Mouse (Mus musculus): ENCODE results near the gene Krtap19-2. TPM values are rescaled to one million over a fixed set of nuclear protein-coding genes. Genes with fewer than 3 reads are reported as not detected.

The Krtap19-2 gene
- not detected in 2 replicates for polyA plus RNA-seq (2015; fragmentation: Nextera tagmentation; extraction: Ambion mirVana)

DNA sequence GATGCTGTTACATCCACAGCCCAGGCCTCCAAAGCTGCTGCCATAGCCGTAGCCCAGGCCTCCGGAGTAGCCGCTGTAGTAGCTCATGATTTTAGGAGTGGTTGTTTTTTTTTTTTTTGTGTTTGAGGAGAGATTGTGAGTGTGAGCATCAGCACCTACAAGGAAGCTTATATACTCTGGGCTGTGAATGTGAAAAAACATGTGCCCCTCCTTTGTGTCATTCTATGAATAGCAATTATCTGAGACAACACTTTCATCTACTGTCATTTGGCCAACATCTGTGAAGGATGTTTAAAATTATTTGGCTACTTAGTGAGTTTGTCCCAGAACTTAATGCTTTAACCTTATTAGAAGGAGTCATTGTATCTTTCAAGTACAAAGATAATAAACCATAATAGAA lies at the start of gene Krtap19-2:
Gene Krtap19-2 (minus strand): TSS at position 101 of the 400 bp plus-strand sequence.
- ATAC-seq (replicated peaks) = no peak
- Histone ChIP-seq H3K4me2 (replicated peaks) (no peak within 1 kb of the TSS), H3K27me3 (no peaks in the 10 kb centered on the region), H3K27ac (replicated peaks) (no peak within 1 kb of the TSS), H3K9ac (replicated peaks) (no peak within 1 kb of the TSS), H3K9me3 (no peaks in the 10 kb centered on the region), H3K4me3 (no peak within 1 kb of the TSS), H3K36me3 (no peaks in the 10 kb centered on the region), H3K4me1 (no peaks in the 10 kb centered on the region)
- WGBS = 97% methylated on average over 3 of the region's 3 CpGs

GRCm38 (mm10) chr16:88896357-88896756 lies 22.3 kb upstream of the Krtap19-2 start, which contains the start of gene Krtap19-5:
Gene Krtap19-5 (minus strand): TSS chr16:88896457.
- 93% methylated on average over 6 of the region's 6 CpGs for WGBS
- H3K9ac ChIP-seq (replicated peaks) = no peak within 1 kb of the TSS
- no peak within 1 kb of the TSS for H3K4me2 ChIP-seq (replicated peaks)
- H3K27me3 ChIP-seq = no peaks in the 10 kb centered on the region
- no peak within 1 kb of the TSS for H3K4me3 ChIP-seq
- no peaks in the 10 kb centered on the region for H3K9me3 ChIP-seq
- no peaks in the 10 kb centered on the region for H3K36me3 ChIP-seq
- H3K4me1 ChIP-seq = no peaks in the 10 kb centered on the region
- ATAC-seq (replicated peaks) = no peak
- no peak within 1 kb of the TSS for H3K27ac ChIP-seq (replicated peaks)

DNA sequence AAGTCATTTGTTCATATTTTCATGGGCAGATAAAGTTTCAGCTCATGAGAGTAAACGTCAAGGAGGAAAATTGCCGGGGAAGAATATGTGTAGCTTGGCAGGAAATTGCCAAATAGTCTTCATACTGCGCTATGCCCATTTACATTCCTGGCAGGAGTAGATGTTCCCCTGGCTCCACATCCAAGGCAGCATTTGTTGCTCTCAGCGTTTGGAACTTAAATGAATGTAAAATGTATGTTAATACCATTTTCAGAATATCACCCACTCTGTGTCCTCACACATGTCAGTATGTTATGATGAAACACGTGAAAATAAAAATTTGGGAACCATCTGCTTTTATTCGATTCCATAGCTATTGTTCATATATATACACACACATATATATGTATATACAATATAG lies 12.8 kb upstream of the Krtap19-2 start:
- no peak overlapping the region for H3K4me3 ChIP-seq
- no peaks in the 10 kb centered on the region for H3K4me1 ChIP-seq
- H3K36me3 ChIP-seq = no peaks in the 10 kb centered on the region
- no peak overlapping the region for H3K4me2 ChIP-seq (replicated peaks)
- no peak overlapping the region for H3K9ac ChIP-seq (replicated peaks)
- no peak overlapping the region for H3K27ac ChIP-seq (replicated peaks)
- WGBS = 66% methylated on average over 6 of the region's 6 CpGs
- H3K9me3 ChIP-seq = no peaks in the 10 kb centered on the region
- H3K27me3 ChIP-seq = no peaks in the 10 kb centered on the region
- peak; percentile 66; the same call in 1 of the 2 replicates for ATAC-seq (replicated peaks)

GRCm38 (mm10) chr16:88884989-88885388 lies 10.9 kb upstream of the Krtap19-2 start, which contains the start of gene Krtap19-4:
Gene Krtap19-4 (minus strand): TSS chr16:88885089.
- H3K4me1 ChIP-seq = no peaks in the 10 kb centered on the region
- H3K27ac ChIP-seq (replicated peaks) = no peak within 1 kb of the TSS
- no peaks in the 10 kb centered on the region for H3K27me3 ChIP-seq
- no peaks in the 10 kb centered on the region for H3K36me3 ChIP-seq
- H3K9ac ChIP-seq (replicated peaks) = no peak within 1 kb of the TSS
- no peak for ATAC-seq (replicated peaks)
- 85% methylated on average over 5 of the region's 5 CpGs for WGBS
- no peaks in the 10 kb centered on the region for H3K9me3 ChIP-seq
- H3K4me2 ChIP-seq (replicated peaks) = no peak within 1 kb of the TSS
- no peak within 1 kb of the TSS for H3K4me3 ChIP-seq

DNA sequence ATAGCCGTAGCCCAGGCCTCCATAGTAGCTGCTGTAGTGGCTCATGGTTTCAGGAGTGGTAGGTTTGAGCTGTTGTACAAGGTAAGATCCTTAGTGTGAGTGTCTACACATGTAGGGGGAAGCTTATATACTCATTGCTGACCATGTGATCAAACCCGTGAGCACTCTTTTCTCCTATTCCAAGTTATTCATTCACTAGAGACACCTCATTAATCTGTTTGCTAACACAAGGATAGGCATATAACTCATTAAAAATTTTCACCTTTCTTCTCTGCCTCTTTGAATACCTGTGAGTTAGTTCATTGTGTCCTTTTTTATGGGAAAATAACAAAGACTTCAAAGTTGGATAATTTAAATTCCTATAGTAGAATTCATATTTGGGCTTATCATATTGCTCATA lies 3.9 kb upstream of the Krtap19-2 start, which contains the start of gene Krtap19-3:
Gene Krtap19-3 (minus strand): TSS at position 101 of the 400 bp plus-strand sequence.
- Histone ChIP-seq H3K4me1 (no peaks in the 10 kb centered on the region), H3K4me3 (no peak within 1 kb of the TSS), H3K9ac (replicated peaks) (no peak within 1 kb of the TSS), H3K9me3 (no peaks in the 10 kb centered on the region), H3K4me2 (replicated peaks) (no peak within 1 kb of the TSS), H3K27ac (replicated peaks) (no peak within 1 kb of the TSS), H3K27me3 (no peaks in the 10 kb centered on the region), H3K36me3 (no peaks in the 10 kb centered on the region)
- ATAC-seq (replicated peaks) = no peak
- WGBS = 87% methylated on average over 2 of the region's 2 CpGs

DNA sequence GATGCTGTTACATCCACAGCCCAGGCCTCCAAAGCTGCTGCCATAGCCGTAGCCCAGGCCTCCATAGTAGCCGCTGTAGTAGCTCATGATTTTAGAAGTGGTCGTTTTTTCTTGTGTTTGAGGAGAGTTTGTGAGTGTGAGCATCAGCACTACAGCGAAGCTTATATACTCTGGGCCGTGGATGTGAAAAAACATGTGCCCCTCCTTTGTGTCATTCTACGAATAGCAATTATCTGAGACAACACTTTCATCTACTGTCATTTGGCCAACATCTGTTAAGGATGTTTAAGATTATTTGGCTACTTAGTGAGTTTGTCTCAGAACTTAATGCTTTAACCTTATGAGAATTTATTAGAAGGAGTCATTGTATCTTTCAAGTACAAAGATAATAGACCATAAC lies 4.8 kb downstream of the Krtap19-2 start, which contains the start of gene Krtap19-1:
Gene Krtap19-1 (minus strand): TSS at position 101 of the 400 bp plus-strand sequence.
- WGBS = 89% methylated on average over 6 of the region's 6 CpGs

GRCm38 (mm10) chr16:88864887-88865407 lies 9.1 kb downstream of the Krtap19-2 start:
- Histone ChIP-seq H3K9ac (replicated peaks) (no peak overlapping the region), H3K4me3 (no peak overlapping the region), H3K4me1 (no peaks in the 10 kb centered on the region), H3K27ac (replicated peaks) (no peak overlapping the region), H3K4me2 (replicated peaks) (no peak overlapping the region), H3K36me3 (no peaks in the 10 kb centered on the region), H3K9me3 (no peaks in the 10 kb centered on the region), H3K27me3 (no peaks in the 10 kb centered on the region)
- WGBS = 82% methylated on average over 4 of the region's 4 CpGs
- no peak for ATAC-seq (replicated peaks)

More for the DNA sequence above, 4.8 kb downstream of the Krtap19-2 start, which contains the start of gene Krtap19-1:
- H3K9me3 ChIP-seq = no peaks in the 10 kb centered on the region
- no peak within 1 kb of the TSS for H3K4me3 ChIP-seq
- no peak within 1 kb of the TSS for H3K9ac ChIP-seq (replicated peaks)
- ATAC-seq (replicated peaks) = no peak
- H3K36me3 ChIP-seq = no peaks in the 10 kb centered on the region
- no peaks in the 10 kb centered on the region for H3K27me3 ChIP-seq
- no peaks in the 10 kb centered on the region for H3K4me1 ChIP-seq
- H3K27ac ChIP-seq (replicated peaks) = no peak within 1 kb of the TSS
- H3K4me2 ChIP-seq (replicated peaks) = no peak within 1 kb of the TSS

GRCm38 (mm10) chr16:88851450-88851849 lies 22.6 kb downstream of the Krtap19-2 start:
- WGBS = 13% methylated on average over 5 of the region's 5 CpGs
- Histone ChIP-seq H3K27ac (replicated peaks) (no peak overlapping the region), H3K4me3 (no peak overlapping the region), H3K9me3 (no peaks in the 10 kb centered on the region), H3K27me3 (no peaks in the 10 kb centered on the region), H3K4me1 (no peaks in the 10 kb centered on the region), H3K9ac (replicated peaks) (no peak overlapping the region), H3K36me3 (no peaks in the 10 kb centered on the region), H3K4me2 (replicated peaks) (no peak overlapping the region)
- ATAC-seq (replicated peaks) = no peak

GRCm38 (mm10) chr16:88848558-88848957 lies 25.5 kb downstream of the Krtap19-2 start:
- Histone ChIP-seq H3K36me3 (no peaks in the 10 kb centered on the region), H3K4me1 (no peaks in the 10 kb centered on the region), H3K4me2 (replicated peaks) (no peak overlapping the region), H3K27me3 (no peaks in the 10 kb centered on the region), H3K4me3 (no peak overlapping the region), H3K9ac (replicated peaks) (no peak overlapping the region), H3K9me3 (no peaks in the 10 kb centered on the region), H3K27ac (replicated peaks) (no peak overlapping the region)
- 84% methylated on average over 4 of the region's 4 CpGs for WGBS
- no peak for ATAC-seq (replicated peaks)

DNA sequence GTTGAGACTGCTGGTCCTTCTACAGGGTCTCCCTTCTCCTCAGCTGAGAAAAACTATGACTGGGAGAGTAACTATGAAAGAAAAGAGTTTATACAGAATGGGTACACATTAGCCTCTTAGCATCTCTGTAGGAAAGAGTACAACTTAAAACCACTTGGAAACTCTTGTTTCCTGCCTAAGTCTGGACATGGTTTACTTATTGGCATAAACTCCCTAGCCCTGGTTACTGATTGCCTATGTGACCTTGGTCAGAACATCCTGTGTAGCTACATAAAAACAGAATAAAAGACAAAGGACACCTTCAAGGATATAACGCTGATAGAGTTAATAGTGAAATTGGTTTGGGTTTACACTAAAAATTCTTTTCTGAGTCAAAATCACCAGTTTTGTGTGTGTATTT lies 26.7 kb downstream of the Krtap19-2 start:
- Histone ChIP-seq H3K4me2 (replicated peaks) (no peak overlapping the region), H3K36me3 (no peaks in the 10 kb centered on the region), H3K4me3 (no peak overlapping the region), H3K27ac (replicated peaks) (no peak overlapping the region), H3K4me1 (no peaks in the 10 kb centered on the region), H3K9me3 (no peaks in the 10 kb centered on the region), H3K9ac (replicated peaks) (no peak overlapping the region), H3K27me3 (no peaks in the 10 kb centered on the region)
- WGBS = 98% methylated on average over 1 of the region's 1 CpGs
- no peak for ATAC-seq (replicated peaks)

DNA sequence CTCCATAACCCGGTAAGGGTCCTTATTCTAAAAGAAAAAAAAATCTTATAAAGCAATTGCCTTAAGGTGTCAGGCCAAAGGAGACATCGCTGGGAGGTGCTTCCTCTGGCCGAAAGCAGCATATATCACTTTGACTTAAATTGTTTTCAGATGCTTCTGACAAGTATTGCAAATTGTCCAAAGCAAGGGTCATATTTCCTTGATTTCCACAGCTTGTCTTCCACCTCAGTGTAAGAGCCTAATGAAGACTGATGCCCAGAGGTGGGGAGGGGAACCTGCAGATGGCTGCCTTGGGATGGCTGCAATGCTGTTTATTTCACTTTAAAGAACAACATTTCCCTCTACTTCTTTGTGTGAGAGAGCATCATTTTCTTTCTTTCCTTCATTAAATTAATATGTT lies 47.1 kb downstream of the Krtap19-2 start:
- Histone ChIP-seq H3K36me3 (no peaks in the 10 kb centered on the region), H3K4me3 (no peak overlapping the region), H3K4me2 (replicated peaks) (no peak overlapping the region), H3K9me3 (no peaks in the 10 kb centered on the region), H3K9ac (replicated peaks) (no peak overlapping the region), H3K27ac (replicated peaks) (no peak overlapping the region), H3K27me3 (no peaks in the 10 kb centered on the region), H3K4me1 (no peaks in the 10 kb centered on the region)
- ATAC-seq (replicated peaks) = no peak
- WGBS = 77% methylated on average over 3 of the region's 3 CpGs

DNA sequence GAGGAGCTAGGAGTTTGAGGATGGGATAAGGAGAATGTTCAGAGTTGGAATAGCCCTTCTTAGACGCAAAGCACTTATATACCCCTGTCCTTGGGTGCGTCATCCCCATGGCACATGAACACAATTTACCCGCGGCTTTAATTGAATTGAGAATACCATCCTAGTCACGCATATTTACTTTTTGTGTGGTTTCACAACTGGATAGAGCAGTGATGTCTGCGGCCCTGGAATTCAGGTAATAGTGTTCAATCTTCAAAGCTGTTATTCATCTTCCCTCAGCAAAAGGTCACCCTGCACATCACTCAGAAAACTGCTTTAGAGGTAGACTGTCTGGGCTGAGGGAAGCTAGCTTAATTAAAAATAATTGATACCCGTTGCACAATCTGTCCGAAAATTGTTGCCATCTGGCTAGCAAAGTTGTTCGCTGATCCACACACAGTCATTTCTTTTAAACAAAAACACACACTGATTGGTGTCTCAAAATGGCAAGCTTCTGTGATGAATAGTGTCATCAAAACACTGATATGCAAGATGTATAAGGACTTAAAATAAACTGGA lies 47.9 kb downstream of the Krtap19-2 start, which contains the start of gene Krtap14:
Gene Krtap14 (minus strand): TSS at position 51 of the 558 bp plus-strand sequence.
- ATAC-seq (replicated peaks) = peak; percentile 70
- H3K9ac ChIP-seq (replicated peaks) = no peak within 1 kb of the TSS

More for the DNA sequence above, 47.9 kb downstream of the Krtap19-2 start, which contains the start of gene Krtap14:
- Histone ChIP-seq H3K4me1 (no peaks in the 10 kb centered on the region), H3K4me3 (no peak within 1 kb of the TSS), H3K9me3 (no peaks in the 10 kb centered on the region), H3K27me3 (no peaks in the 10 kb centered on the region), H3K4me2 (replicated peaks) (no peak within 1 kb of the TSS), H3K27ac (replicated peaks) (0 out of 2 replicates have a peak within 1 kb of the TSS, but pooled peaks have one; percentile 8), H3K36me3 (no peaks in the 10 kb centered on the region)
- WGBS = 63% methylated on average over 9 of the region's 9 CpGs

Measured in forebrain, embryonic 15.5 days (tissue).